ENCODE assay signal across 19 mouse cellular contexts in genomic region chr13:44145441-44145840, GRCm38 (mm10).
DNase-seq lines count a peak whose midpoint lies in the region; ATAC-seq lines count a peak whose summit lies in the region.
"Had no signal": no experiment of that assay in that cellular context is flagged by ENCODE, and none has a peak within 500 bp of the region (broad histone marks: within the 10 kb centered on the region; RNA-seq: fewer than 3 reads in every experiment).

No protein-coding gene starts in this region.

- H3K27ac ChIP-seq in midbrain, embryonic 11.5 days (ENCODE audit: low read depth, low read length): no peak overlapping the region
- H3K27ac ChIP-seq in midbrain, embryonic 13.5 days: no peak overlapping the region

- H3K4me2 ChIP-seq in midbrain, embryonic 11.5 days: no peak overlapping the region
- no peak overlapping the region for H3K4me2 ChIP-seq in midbrain, embryonic 13.5 days (replicated peaks)

- WGBS in midbrain, embryonic 11.5 days: 89% methylated on average over 4 of the region's 4 CpGs
- 95% methylated on average over 4 of the region's 4 CpGs for WGBS in midbrain, embryonic 13.5 days

- no peak overlapping the region for H3K4me3 ChIP-seq in midbrain, embryonic 11.5 days (ENCODE audit: low read depth, low read length)
- H3K4me3 ChIP-seq in midbrain, embryonic 13.5 days (replicated peaks): no peak overlapping the region

- no peaks in the 10 kb centered on the region for H3K27me3 ChIP-seq in midbrain, embryonic 11.5 days (ENCODE audit: control insufficient read depth, insufficient read depth, low read length)
- no peaks in the 10 kb centered on the region for H3K27me3 ChIP-seq in midbrain, embryonic 13.5 days
- H3K27me3 ChIP-seq: CH12.LX, Patski had no signal

- peak; percentile 54 for DNase-seq in heart, adult 11 months
- DNase-seq in heart, adult 9 months (ENCODE audit: low spot score in 2 of 2): no peak
- peak; percentile 61 for DNase-seq in midbrain, embryonic 11.5 days (ENCODE audit: low spot score, missing footprints)
- DNase-seq: adrenal gland, adult 2 months; adrenal gland, adult 8-10 months; adrenal gland, postnatal 10 days; adrenal gland, postnatal 14 days; adrenal gland, postnatal 25 days; adrenal gland, postnatal 36 days; B cell, adult 2 months; cerebellum, adult 11 months; cerebellum, adult 11-12 months; cerebellum, adult 18-20 months had no signal

- H3K36me3 ChIP-seq in midbrain, embryonic 11.5 days (ENCODE audit: control insufficient read depth, insufficient read depth, low read length): no peaks in the 10 kb centered on the region
- H3K36me3 ChIP-seq in midbrain, embryonic 13.5 days: no peaks in the 10 kb centered on the region
- H3K36me3 ChIP-seq: G1E had no signal

- ATAC-seq in midbrain, embryonic 11.5 days (ENCODE audit: low FRiP score): no peak
- no peak for ATAC-seq in midbrain, embryonic 13.5 days
- ATAC-seq: activated CD4-positive, CD25-positive, alpha-beta regulatory T cell, adult 4 months; CD4-positive, CD25-positive, alpha-beta regulatory T cell, adult 4 months; Patski had no signal

- no peak overlapping the region for H3K9ac ChIP-seq in midbrain, embryonic 11.5 days (ENCODE audit: low read length)
- no peak overlapping the region for H3K9ac ChIP-seq in midbrain, embryonic 13.5 days (replicated peaks)

- H3K9me3 ChIP-seq in midbrain, embryonic 11.5 days (ENCODE audit: control insufficient read depth, low read length): no peaks in the 10 kb centered on the region
- H3K9me3 ChIP-seq in midbrain, embryonic 13.5 days: peaks cover 8% of the 10 kb centered on the region; the same call in 1 of the 2 replicates

- no peaks in the 10 kb centered on the region for H3K4me1 ChIP-seq in midbrain, embryonic 11.5 days (ENCODE audit: control insufficient read depth, insufficient read depth, low read length)
- H3K4me1 ChIP-seq in midbrain, embryonic 13.5 days (replicated peaks): no peaks in the 10 kb centered on the region

Comparison
In these comparisons a context has a peak if more than half of its experiments do, and no peak if none do; other contexts are left out.
1. DNase-seq: peak in heart, adult 11 months (single experiment) and midbrain, embryonic 11.5 days (single experiment); none in heart, adult 9 months (0 of 2).